Mouse (Mus musculus) urinary bladder, postnatal 10 days (tissue): ENCODE data around the gene Thrsp.

ENCODE experiments used
- DNase-seq: peaks from one replicate; pipeline ENCODE4 v3.0.0; 2022; ENCODE audit warnings: low spot score

Gene Thrsp

GRCm38 (mm10) chr7:97375906-97376305, 41.6 kb downstream of the Thrsp start:
- DNase-seq, result no peak

- no peak for DNase-seq
Measured at GRCm38 (mm10) chr7:97375101-97375500, 42.4 kb downstream of the Thrsp start.

DNA sequence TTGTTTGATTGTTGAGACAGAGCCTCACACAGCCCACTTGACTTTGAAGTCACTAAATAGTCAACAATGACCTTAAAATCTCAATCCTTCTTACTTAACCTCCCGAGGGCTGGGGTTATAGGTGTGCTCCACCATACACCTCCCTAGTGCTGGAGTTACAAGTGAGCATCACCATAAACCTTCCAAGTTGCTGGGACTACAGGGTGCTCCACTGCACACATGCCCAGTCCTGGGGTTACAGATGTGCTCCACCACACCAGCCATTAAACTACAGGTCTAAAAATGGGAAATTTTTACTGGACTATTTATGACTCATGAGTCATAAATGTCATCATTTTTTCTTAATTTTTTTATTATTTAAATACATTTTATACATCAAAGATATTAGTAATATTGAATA, 51.6 kb downstream of the Thrsp start:
- no peak for DNase-seq
